Mouse (Mus musculus): ENCODE data around the gene Zfp575. TPM values are rescaled to one million over a fixed set of nuclear protein-coding genes. Genes with fewer than 3 reads are reported as not detected.

The Zfp575 gene
- polyA plus RNA-seq, 1 experiment from 2014 or later, result 1.2 TPM

DNA sequence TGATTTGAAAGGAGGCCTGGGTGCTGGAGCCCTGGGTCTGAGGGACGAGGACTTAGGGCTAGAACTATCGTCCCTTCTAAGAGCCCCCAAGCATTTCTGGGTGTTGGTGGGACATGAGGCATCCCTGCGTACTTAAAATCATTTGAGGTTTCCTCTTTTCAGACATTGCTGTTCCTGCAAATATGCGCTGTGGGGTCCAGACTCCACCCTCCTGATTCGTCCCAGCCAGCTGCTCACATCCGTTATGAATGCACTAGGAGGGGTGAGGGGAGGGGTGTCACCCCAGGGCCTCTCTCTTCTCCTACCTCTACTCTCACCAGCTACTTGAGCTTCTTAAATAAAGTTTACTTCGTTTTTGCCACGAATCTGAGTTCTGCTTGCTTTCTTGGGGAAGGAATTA lies 21.1 kb upstream of the Zfp575 start:
- no peak for ATAC-seq (ENCODE audit: low FRiP score)
- no peak overlapping the region for H3K4me3 ChIP-seq (ENCODE audit: low read depth, low read length)
- 78% methylated on average over 8 of the region's 8 CpGs for WGBS
- no peak for DNase-seq (ENCODE audit: low spot score)
- no peak overlapping the region for H3K9ac ChIP-seq (ENCODE audit: low read depth, low read length)
- no peak overlapping the region for H3K27ac ChIP-seq (ENCODE audit: low read depth, low read length)
- no peaks in the 10 kb centered on the region for H3K36me3 ChIP-seq (ENCODE audit: control insufficient read depth, insufficient read depth, low read length)
- H3K9me3 ChIP-seq (ENCODE audit: control insufficient read depth, low read length), result no peaks in the 10 kb centered on the region
- H3K4me1 ChIP-seq (replicated peaks; ENCODE audit: control insufficient read depth, insufficient read depth, low read length), result peaks cover 6% of the 10 kb centered on the region
- peaks cover 40% of the 10 kb centered on the region for H3K27me3 ChIP-seq (ENCODE audit: control insufficient read depth, insufficient read depth, low read length)
- no peak overlapping the region for H3K4me2 ChIP-seq (replicated peaks; ENCODE audit: low read depth, low read length)

DNA sequence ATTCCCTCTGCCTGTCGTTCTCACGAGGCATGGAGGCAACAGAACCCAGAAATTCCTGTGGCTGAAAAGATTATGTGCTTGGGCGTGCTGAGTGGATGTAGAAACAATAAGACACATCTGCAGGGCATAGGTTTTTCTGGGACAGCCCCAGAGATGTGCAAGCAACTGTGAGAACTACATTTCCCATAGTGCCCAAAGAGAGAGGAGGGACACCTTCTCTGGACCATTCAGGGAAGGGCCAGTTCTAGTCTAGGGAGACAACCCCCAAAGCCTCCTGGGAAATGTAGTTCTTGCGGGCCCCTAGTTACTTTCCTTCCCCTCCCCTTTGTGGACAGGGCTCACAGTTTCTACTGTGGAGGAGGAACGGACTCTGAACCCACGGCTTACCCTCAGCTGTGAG lies 20.6 kb upstream of the Zfp575 start:
- Histone ChIP-seq H3K36me3 (ENCODE audit: control insufficient read depth, insufficient read depth, low read length) (no peaks in the 10 kb centered on the region), H3K9ac (ENCODE audit: low read depth, low read length) (no peak overlapping the region), H3K4me1 (replicated peaks; ENCODE audit: control insufficient read depth, insufficient read depth, low read length) (peaks cover 6% of the 10 kb centered on the region), H3K4me3 (ENCODE audit: low read depth, low read length) (no peak overlapping the region), H3K4me2 (replicated peaks; ENCODE audit: low read depth, low read length) (no peak overlapping the region), H3K27me3 (ENCODE audit: control insufficient read depth, insufficient read depth, low read length) (peaks cover 35% of the 10 kb centered on the region), H3K27ac (ENCODE audit: low read depth, low read length) (no peak overlapping the region), H3K9me3 (ENCODE audit: control insufficient read depth, low read length) (no peaks in the 10 kb centered on the region)
- peak; percentile 58 for ATAC-seq (ENCODE audit: low FRiP score)
- DNase-seq (ENCODE audit: low spot score), result peak; percentile 43
- 45% methylated on average over 6 of the region's 6 CpGs for WGBS

DNA sequence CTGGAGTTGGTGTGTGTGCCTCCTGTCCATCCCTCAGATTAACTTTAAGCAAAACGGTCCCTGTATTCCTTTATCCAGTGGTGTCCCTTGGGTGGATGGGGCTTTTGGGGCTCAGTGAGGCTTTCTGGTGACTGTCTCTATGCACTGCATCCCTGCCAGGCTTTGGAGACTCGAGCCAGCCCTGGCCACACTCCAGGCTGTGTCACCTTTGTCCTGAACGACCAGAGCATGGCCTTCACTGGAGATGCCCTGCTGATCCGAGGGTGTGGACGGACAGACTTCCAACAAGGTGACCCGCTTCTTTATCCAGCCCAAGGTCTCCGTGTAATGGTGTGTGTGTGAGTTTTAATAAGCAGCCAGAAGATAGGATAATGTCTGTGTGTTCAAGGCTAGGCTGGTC lies 18.6 kb upstream of the Zfp575 start:
- no peaks in the 10 kb centered on the region for H3K36me3 ChIP-seq (ENCODE audit: control insufficient read depth, insufficient read depth, low read length)
- no peak overlapping the region for H3K27ac ChIP-seq (ENCODE audit: low read depth, low read length)
- no peak overlapping the region for H3K9ac ChIP-seq (ENCODE audit: low read depth, low read length)
- 79% methylated on average over 7 of the region's 7 CpGs for WGBS
- H3K4me2 ChIP-seq (replicated peaks; ENCODE audit: low read depth, low read length), result no peak overlapping the region
- H3K9me3 ChIP-seq (ENCODE audit: control insufficient read depth, low read length), result no peaks in the 10 kb centered on the region
- no peak for ATAC-seq (ENCODE audit: low FRiP score)
- peaks cover 17% of the 10 kb centered on the region for H3K27me3 ChIP-seq (ENCODE audit: control insufficient read depth, insufficient read depth, low read length)
- H3K4me3 ChIP-seq (ENCODE audit: low read depth, low read length), result no peak overlapping the region
- H3K4me1 ChIP-seq (replicated peaks; ENCODE audit: control insufficient read depth, insufficient read depth, low read length), result peaks cover 4% of the 10 kb centered on the region; the same call in 1 of the 2 replicates
- no peak for DNase-seq (ENCODE audit: low spot score)

DNA sequence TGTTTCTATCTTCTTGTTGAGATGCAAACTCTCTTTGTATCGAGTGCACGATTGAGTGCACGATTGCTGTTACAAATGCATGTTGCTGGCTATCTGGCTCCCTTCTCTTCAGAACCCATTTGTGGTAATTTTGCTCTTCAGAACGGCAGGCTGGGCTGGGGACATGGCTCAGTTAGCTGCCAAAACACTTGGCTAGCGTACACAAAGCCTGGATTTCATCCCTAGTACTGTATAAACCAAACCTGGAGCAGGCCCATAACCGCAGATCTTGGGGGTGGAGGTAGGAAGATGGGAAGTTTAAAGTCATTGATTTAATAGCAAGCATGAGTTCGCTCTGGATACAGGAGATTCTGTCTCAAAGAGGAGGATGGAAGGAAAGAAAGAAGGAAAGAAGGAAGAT lies 18.1 kb upstream of the Zfp575 start:
- ATAC-seq (ENCODE audit: low FRiP score) (no peak), DNase-seq (ENCODE audit: low spot score) (no peak)
- no peak overlapping the region for H3K4me3 ChIP-seq (ENCODE audit: low read depth, low read length)
- peaks cover 2% of the 10 kb centered on the region; the same call in 1 of the 2 replicates for H3K4me1 ChIP-seq (replicated peaks; ENCODE audit: control insufficient read depth, insufficient read depth, low read length)
- peaks cover 12% of the 10 kb centered on the region for H3K27me3 ChIP-seq (ENCODE audit: control insufficient read depth, insufficient read depth, low read length)
- H3K4me2 ChIP-seq (replicated peaks; ENCODE audit: low read depth, low read length), result no peak overlapping the region
- no peaks in the 10 kb centered on the region for H3K9me3 ChIP-seq (ENCODE audit: control insufficient read depth, low read length)
- 89% methylated on average over 7 of the region's 7 CpGs for WGBS
- H3K36me3 ChIP-seq (ENCODE audit: control insufficient read depth, insufficient read depth, low read length), result no peaks in the 10 kb centered on the region
- H3K27ac ChIP-seq (ENCODE audit: low read depth, low read length), result no peak overlapping the region
- H3K9ac ChIP-seq (ENCODE audit: low read depth, low read length), result no peak overlapping the region

DNA sequence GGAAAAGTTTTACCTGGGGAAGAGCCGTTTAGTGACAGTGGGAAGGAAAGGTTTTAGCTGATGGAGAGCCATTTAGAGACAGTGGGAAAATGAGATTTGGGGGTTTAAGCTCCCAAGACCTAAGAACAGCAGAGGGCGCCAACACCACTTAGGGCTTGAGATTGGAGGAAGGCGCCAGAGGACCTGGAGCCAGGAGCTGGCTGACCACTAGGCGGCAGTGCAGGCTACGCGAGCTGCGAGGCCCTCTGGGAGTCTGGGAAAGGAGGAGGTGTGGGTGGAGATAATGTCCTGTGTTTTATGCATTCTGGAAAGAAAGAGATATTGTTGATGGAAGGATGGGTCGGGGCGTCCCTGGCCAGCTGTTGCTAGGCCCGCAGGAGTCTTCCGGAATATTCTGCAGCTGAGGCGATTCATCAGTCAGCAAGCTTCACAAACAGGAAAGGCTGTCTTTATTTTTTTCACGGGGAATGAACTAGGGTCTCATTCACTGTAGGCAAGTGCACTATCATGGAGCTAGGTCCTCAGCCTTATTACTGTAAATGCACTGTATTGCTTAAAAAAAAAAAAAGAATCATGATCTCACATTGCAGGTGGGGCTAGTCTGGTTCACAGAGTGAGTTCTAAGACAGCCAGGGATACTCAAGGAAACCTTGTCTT lies 13.6 kb upstream of the Zfp575 start:
- Histone ChIP-seq H3K36me3 (ENCODE audit: control insufficient read depth, insufficient read depth, low read length) (no peaks in the 10 kb centered on the region), H3K4me3 (ENCODE audit: low read depth, low read length) (no peak overlapping the region), H3K9ac (ENCODE audit: low read depth, low read length) (no peak overlapping the region), H3K4me2 (replicated peaks; ENCODE audit: low read depth, low read length) (no peak overlapping the region), H3K9me3 (ENCODE audit: control insufficient read depth, low read length) (no peaks in the 10 kb centered on the region), H3K27me3 (ENCODE audit: control insufficient read depth, insufficient read depth, low read length) (no peaks in the 10 kb centered on the region), H3K4me1 (replicated peaks; ENCODE audit: control insufficient read depth, insufficient read depth, low read length) (no peaks in the 10 kb centered on the region), H3K27ac (ENCODE audit: low read depth, low read length) (no peak overlapping the region)
- 7% methylated on average over 13 of the region's 13 CpGs for WGBS
- ATAC-seq (ENCODE audit: low FRiP score) (peak; percentile 92), DNase-seq (ENCODE audit: low spot score) (peak; percentile 99)

DNA sequence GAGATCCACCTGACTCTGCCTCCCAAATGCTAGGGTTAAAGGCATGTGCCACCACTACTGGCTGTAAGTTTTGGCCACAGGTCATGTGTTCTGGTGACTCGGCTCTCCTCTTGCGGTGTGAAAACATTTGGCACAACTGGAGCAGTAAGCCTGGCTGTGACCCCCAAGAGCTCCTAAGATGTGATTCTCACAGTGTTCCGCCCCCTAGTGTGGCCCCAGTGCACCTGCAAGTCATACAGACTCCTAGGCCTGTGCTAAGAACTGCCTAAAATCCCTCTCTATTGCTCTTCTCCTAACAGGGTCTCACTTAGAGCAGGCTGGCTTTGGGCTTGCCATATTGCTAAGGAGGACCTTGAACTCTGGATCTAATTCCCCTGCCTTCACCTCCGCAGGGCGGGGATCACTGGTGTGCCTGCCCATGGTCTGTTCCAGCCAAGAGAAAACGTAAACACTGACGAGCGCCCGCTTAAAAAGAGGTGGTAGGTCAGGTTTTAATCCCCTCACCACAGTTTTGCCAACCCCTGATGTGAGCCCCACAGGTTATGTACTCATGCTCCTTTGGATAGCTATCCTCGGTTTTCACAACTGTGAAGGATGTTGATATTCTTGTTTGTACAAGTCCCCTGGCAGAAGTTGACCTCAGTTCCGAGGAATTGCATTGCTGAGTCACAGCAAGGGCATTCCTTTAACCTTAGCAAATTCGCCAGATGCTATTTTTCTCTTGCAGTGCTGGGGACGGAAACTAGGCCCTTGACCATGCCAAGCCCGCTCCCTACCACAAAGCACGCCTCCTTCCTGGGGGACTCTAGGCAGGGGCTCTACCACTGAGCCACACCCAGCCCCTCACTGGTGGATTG lies 12.0 kb upstream of the Zfp575 start:
- WGBS, result 65% methylated on average over 15 of the region's 15 CpGs

DNA sequence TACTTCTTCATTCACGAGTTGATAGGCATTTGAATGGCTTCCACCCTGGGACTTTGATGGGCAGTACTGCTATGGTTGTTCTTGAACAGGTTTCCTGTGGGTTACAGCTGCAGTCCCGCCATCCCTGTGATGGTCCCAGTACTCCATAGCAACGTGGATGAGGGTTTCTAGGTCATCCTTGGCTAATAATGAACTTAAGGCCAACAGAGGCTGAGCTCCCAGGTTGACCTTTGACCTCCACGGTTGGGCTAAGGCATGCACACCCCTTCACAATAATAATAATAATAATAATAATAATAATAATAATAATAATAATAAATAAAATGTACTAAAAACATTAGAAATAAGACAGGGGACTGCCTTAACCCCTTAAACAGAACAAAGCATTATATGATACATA lies 10.7 kb upstream of the Zfp575 start:
- 76% methylated on average over 4 of the region's 4 CpGs for WGBS
- no peak overlapping the region for H3K9ac ChIP-seq (ENCODE audit: low read depth, low read length)
- ATAC-seq (ENCODE audit: low FRiP score), result no peak
- no peak overlapping the region for H3K4me3 ChIP-seq (ENCODE audit: low read depth, low read length)
- no peaks in the 10 kb centered on the region for H3K36me3 ChIP-seq (ENCODE audit: control insufficient read depth, insufficient read depth, low read length)
- DNase-seq (ENCODE audit: low spot score), result no peak
- H3K9me3 ChIP-seq (ENCODE audit: control insufficient read depth, low read length), result no peaks in the 10 kb centered on the region
- H3K27ac ChIP-seq (ENCODE audit: low read depth, low read length), result no peak overlapping the region
- 0 out of 2 replicates have a peak, but pooled peaks cover 3% of the 10 kb centered on the region for H3K4me1 ChIP-seq (replicated peaks; ENCODE audit: control insufficient read depth, insufficient read depth, low read length)
- no peak overlapping the region for H3K4me2 ChIP-seq (replicated peaks; ENCODE audit: low read depth, low read length)
- peaks cover 4% of the 10 kb centered on the region; the same call in 1 of the 2 replicates for H3K27me3 ChIP-seq (ENCODE audit: control insufficient read depth, insufficient read depth, low read length)

More for the DNA sequence above, 12.0 kb upstream of the Zfp575 start:
- Histone ChIP-seq H3K36me3 (ENCODE audit: control insufficient read depth, insufficient read depth, low read length) (no peaks in the 10 kb centered on the region), H3K27me3 (ENCODE audit: control insufficient read depth, insufficient read depth, low read length) (peaks cover 4% of the 10 kb centered on the region; the same call in 1 of the 2 replicates), H3K9ac (ENCODE audit: low read depth, low read length) (no peak overlapping the region), H3K27ac (ENCODE audit: low read depth, low read length) (no peak overlapping the region), H3K4me2 (replicated peaks; ENCODE audit: low read depth, low read length) (no peak overlapping the region), H3K9me3 (ENCODE audit: control insufficient read depth, low read length) (no peaks in the 10 kb centered on the region), H3K4me1 (replicated peaks; ENCODE audit: control insufficient read depth, insufficient read depth, low read length) (0 out of 2 replicates have a peak, but pooled peaks cover under 1% of the 10 kb centered on the region), H3K4me3 (ENCODE audit: low read depth, low read length) (no peak overlapping the region)
- DNase-seq (ENCODE audit: low spot score) (no peak), ATAC-seq (ENCODE audit: low FRiP score) (no peak)

DNA sequence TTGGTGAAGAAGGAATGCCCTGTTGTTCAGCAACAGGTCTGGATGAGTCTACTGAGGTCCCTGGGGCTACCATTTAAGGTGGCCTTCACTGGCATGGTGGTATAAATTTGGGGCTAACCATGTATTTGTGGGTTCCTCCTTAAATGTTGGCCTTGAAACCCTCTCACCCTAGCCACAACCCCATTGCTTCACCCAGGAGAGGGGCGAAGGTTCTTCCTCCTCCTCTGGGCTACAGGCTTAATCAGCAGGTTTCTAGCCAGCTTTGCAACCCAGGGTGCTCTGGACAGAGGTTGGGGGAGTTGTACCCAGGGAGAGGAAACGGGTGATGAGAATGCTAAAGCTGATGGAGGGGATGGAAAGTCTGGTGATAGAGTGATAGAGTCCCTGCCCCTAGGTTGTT lies 8.0 kb upstream of the Zfp575 start:
- H3K27ac ChIP-seq (ENCODE audit: low read depth, low read length), result no peak overlapping the region
- no peaks in the 10 kb centered on the region for H3K9me3 ChIP-seq (ENCODE audit: control insufficient read depth, low read length)
- H3K4me1 ChIP-seq (replicated peaks; ENCODE audit: control insufficient read depth, insufficient read depth, low read length), result 0 out of 2 replicates have a peak, but pooled peaks cover 3% of the 10 kb centered on the region
- H3K4me3 ChIP-seq (ENCODE audit: low read depth, low read length), result no peak overlapping the region
- ATAC-seq (ENCODE audit: low FRiP score) (no peak), DNase-seq (ENCODE audit: low spot score) (no peak)
- peaks cover 4% of the 10 kb centered on the region; the same call in 1 of the 2 replicates for H3K27me3 ChIP-seq (ENCODE audit: control insufficient read depth, insufficient read depth, low read length)
- WGBS, result 84% methylated on average over 2 of the region's 2 CpGs
- H3K4me2 ChIP-seq (replicated peaks; ENCODE audit: low read depth, low read length), result no peak overlapping the region
- H3K36me3 ChIP-seq (ENCODE audit: control insufficient read depth, insufficient read depth, low read length), result no peaks in the 10 kb centered on the region
- no peak overlapping the region for H3K9ac ChIP-seq (ENCODE audit: low read depth, low read length)
